16 mouse cellular contexts compared by ENCODE assay signal in genomic region chr15:102369972-102370371, GRCm38 (mm10). TPM values are rescaled to one million over a fixed set of nuclear protein-coding genes. Genes with fewer than 3 reads are reported as not detected.
DNase-seq lines count a peak whose midpoint lies in the region; ATAC-seq and TF ChIP-seq lines count a peak whose summit lies in the region.
"Had no signal": no experiment of that assay in that cellular context is flagged by ENCODE, and none has a peak within 500 bp of the region (broad histone marks: within the 10 kb centered on the region; RNA-seq: fewer than 3 reads in every experiment).

No protein-coding gene starts in this region.

- no peaks in the 10 kb centered on the region for H3K36me3 ChIP-seq in intestine, embryonic 14.5 days (ENCODE audit: control insufficient read depth, insufficient read depth, low read length)
- no peaks in the 10 kb centered on the region for H3K36me3 ChIP-seq in intestine, postnatal 0 days (ENCODE audit: control insufficient read depth, insufficient read depth)
- H3K36me3 ChIP-seq in limb, embryonic 14.5 days (ENCODE audit: control insufficient read depth, insufficient read depth, low read length): no peaks in the 10 kb centered on the region
- H3K36me3 ChIP-seq: neural tube, embryonic 13.5 days had no signal

- H3K4me3 ChIP-seq in intestine, embryonic 14.5 days (ENCODE audit: low read depth, low read length): no peak overlapping the region
- no peak overlapping the region for H3K4me3 ChIP-seq in intestine, postnatal 0 days (ENCODE audit: low read depth, low read length)
- H3K4me3 ChIP-seq in limb, embryonic 14.5 days (replicated peaks; ENCODE audit: low read length): 0 out of 2 replicates have a peak overlapping the region, but pooled peaks have one; percentile 16
- H3K4me3 ChIP-seq: neural tube, embryonic 13.5 days had no signal

- H3K27me3 ChIP-seq in intestine, embryonic 14.5 days (replicated peaks; ENCODE audit: control insufficient read depth, insufficient read depth, low read length): 0 out of 2 replicates have a peak, but pooled peaks cover 3% of the 10 kb centered on the region
- H3K27me3 ChIP-seq in intestine, postnatal 0 days (replicated peaks; ENCODE audit: control insufficient read depth, insufficient read depth, low read length): no peaks in the 10 kb centered on the region; the same call in 1 of the 2 replicates
- no peaks in the 10 kb centered on the region for H3K27me3 ChIP-seq in limb, embryonic 14.5 days (ENCODE audit: control insufficient read depth, insufficient read depth, low read length)

- H3K4me2 ChIP-seq in intestine, embryonic 14.5 days (ENCODE audit: low read length): peak overlapping the region; percentile 35
- H3K4me2 ChIP-seq in intestine, postnatal 0 days (replicated peaks; ENCODE audit: low read depth): no peak overlapping the region
- peak overlapping the region; percentile 40; the same call in 1 of the 2 replicates for H3K4me2 ChIP-seq in limb, embryonic 14.5 days (replicated peaks; ENCODE audit: low read depth, low read length, severe bottlenecking)
- H3K4me2 ChIP-seq: midbrain, embryonic 11.5 days; neural tube, embryonic 13.5 days had no signal

- no peak overlapping the region for H3K9ac ChIP-seq in intestine, embryonic 14.5 days (ENCODE audit: low read length)
- H3K9ac ChIP-seq in intestine, postnatal 0 days (ENCODE audit: low read depth, low read length): no peak overlapping the region
- H3K9ac ChIP-seq in limb, embryonic 14.5 days (ENCODE audit: low read depth, low read length, severe bottlenecking): peak overlapping the region; percentile 48; the same call in 1 of the 2 replicates

- H3K4me1 ChIP-seq in intestine, embryonic 14.5 days (replicated peaks; ENCODE audit: control insufficient read depth, insufficient read depth, low read length): peaks cover 14% of the 10 kb centered on the region
- H3K4me1 ChIP-seq in intestine, postnatal 0 days (replicated peaks; ENCODE audit: control insufficient read depth, insufficient read depth, low read length): no peaks in the 10 kb centered on the region
- peaks cover 21% of the 10 kb centered on the region for H3K4me1 ChIP-seq in limb, embryonic 14.5 days (ENCODE audit: control insufficient read depth, insufficient read depth, low read length)

- peak overlapping the region; percentile 51; the same call in 1 of the 2 replicates for H3K27ac ChIP-seq in intestine, embryonic 14.5 days (ENCODE audit: low read depth)
- H3K27ac ChIP-seq in intestine, postnatal 0 days (ENCODE audit: low read depth, low read length): no peak overlapping the region
- H3K27ac ChIP-seq in limb, embryonic 14.5 days (replicated peaks; ENCODE audit: low read depth, low read length): no peak overlapping the region
- H3K27ac ChIP-seq: neural tube, embryonic 13.5 days had no signal

- ATAC-seq in intestine, embryonic 14.5 days (replicated peaks; ENCODE audit: low FRiP score, low TSS enrichment, low read depth): no peak
- ATAC-seq in intestine, postnatal 0 days: no peak
- ATAC-seq in limb, embryonic 14.5 days (ENCODE audit: low FRiP score, low read depth): no peak

- TF ChIP-seq POLR2A in limb, embryonic 14.5 days (IDR thresholded peaks at IDR 0.05; ENCODE audit: borderline replicate concordance, extremely low read depth, insufficient read depth, insufficient read length): no peak

- 14% methylated on average over 13 of the region's 13 CpGs for WGBS in intestine, embryonic 14.5 days
- WGBS in intestine, postnatal 0 days: 20% methylated on average over 13 of the region's 13 CpGs
- WGBS in limb, embryonic 14.5 days: 11% methylated on average over 13 of the region's 13 CpGs

- peak; percentile 10 for DNase-seq in embryo, embryonic 11 days
- no peak for DNase-seq in embryo, embryonic 9.5 days (ENCODE audit: extremely low spot score)
- DNase-seq in intestine, embryonic 14.5 days (ENCODE audit: low spot score): no peak
- peak; percentile 62 for DNase-seq in MN1 (ENCODE audit: low spot score)
- no peak for DNase-seq in limb, embryonic 14.5 days (ENCODE audit: low spot score)
- no peak for DNase-seq in ovary, postnatal 14 days (ENCODE audit: low spot score)
- no peak for DNase-seq in frontal cortex, postnatal 36 days (ENCODE audit: low spot score in 2 of 2)
- DNase-seq: cerebellum, postnatal 10 days; gastrocnemius, postnatal 36 days; kidney, adult 11 months; layer of hippocampus, adult 9-11 months; right cerebral cortex, postnatal 14 days had no signal

- no peak for TF ChIP-seq CTCF in intestine, postnatal 0 days (IDR thresholded peaks at IDR 0.05; ENCODE audit: low read depth)

- no peaks in the 10 kb centered on the region for H3K9me3 ChIP-seq in intestine, embryonic 14.5 days (ENCODE audit: control insufficient read depth, low read length)
- H3K9me3 ChIP-seq in intestine, postnatal 0 days (ENCODE audit: control insufficient read depth): no peaks in the 10 kb centered on the region
- no peaks in the 10 kb centered on the region for H3K9me3 ChIP-seq in limb, embryonic 14.5 days (ENCODE audit: control insufficient read depth, low read length)
- H3K9me3 ChIP-seq: neural tube, embryonic 13.5 days had no signal

RNA-seq across cellular contexts. Expression of gene Sp7, which starts 3.0 kb away (rescaled TPM):
- 1.2 and 1.3 TPM in 2 replicates for polyA plus RNA-seq in intestine, embryonic 14.5 days (2014; fragmentation: Nextera tagmentation; extraction: Ambion mirVana)
- 0.07 and 0.14 TPM in 2 replicates for polyA plus RNA-seq in intestine, postnatal 0 days (2015; fragmentation: Nextera tagmentation; extraction: Ambion mirVana)
- 22.5 and 32.5 TPM in 2 replicates for polyA plus RNA-seq in limb, embryonic 14.5 days (2012; rRNA removed)
- polyA plus RNA-seq in limb, embryonic 14.5 days (2014; fragmentation: Nextera tagmentation; extraction: Ambion mirVana): 7.9 and 11.7 TPM in 2 replicates
- polyA plus RNA-seq: liver, adult 2 months had no signal

RNA-seq across cellular contexts. Expression of gene Aaas, which starts 19.4 kb away (rescaled TPM):
- 64.1 and 71.2 TPM in 2 replicates for polyA plus RNA-seq in intestine, embryonic 14.5 days (2014; fragmentation: Nextera tagmentation; extraction: Ambion mirVana)
- 15.0 and 16.8 TPM in 2 replicates for polyA plus RNA-seq in intestine, postnatal 0 days (2015; fragmentation: Nextera tagmentation; extraction: Ambion mirVana)
- 65.5 and 86.5 TPM in 2 replicates for polyA plus RNA-seq in limb, embryonic 14.5 days (2012; rRNA removed)
- 54.4 and 59.6 TPM in 2 replicates for polyA plus RNA-seq in limb, embryonic 14.5 days (2014; fragmentation: Nextera tagmentation; extraction: Ambion mirVana)

RNA-seq across cellular contexts. Expression of gene Sp1, which starts 36.0 kb away (rescaled TPM):
- polyA plus RNA-seq in intestine, embryonic 14.5 days (2014; fragmentation: Nextera tagmentation; extraction: Ambion mirVana): 14.4 and 15.8 TPM in 2 replicates
- polyA plus RNA-seq in intestine, postnatal 0 days (2015; fragmentation: Nextera tagmentation; extraction: Ambion mirVana): 5.6 and 5.8 TPM in 2 replicates
- 35.7 and 41.1 TPM in 2 replicates for polyA plus RNA-seq in limb, embryonic 14.5 days (2012; rRNA removed)
- 17.2 and 17.7 TPM in 2 replicates for polyA plus RNA-seq in limb, embryonic 14.5 days (2014; fragmentation: Nextera tagmentation; extraction: Ambion mirVana)

RNA-seq across cellular contexts. Expression of gene Myg1, which starts 38.5 kb away (rescaled TPM):
- 104 and 120 TPM in 2 replicates for polyA plus RNA-seq in intestine, embryonic 14.5 days (2014; fragmentation: Nextera tagmentation; extraction: Ambion mirVana)
- polyA plus RNA-seq in intestine, postnatal 0 days (2015; fragmentation: Nextera tagmentation; extraction: Ambion mirVana): 35.8 and 41.5 TPM in 2 replicates
- 108 and 117 TPM in 2 replicates for polyA plus RNA-seq in limb, embryonic 14.5 days (2012; rRNA removed)
- polyA plus RNA-seq in limb, embryonic 14.5 days (2014; fragmentation: Nextera tagmentation; extraction: Ambion mirVana): 91.1 and 92.1 TPM in 2 replicates

RNA-seq across cellular contexts. Expression of gene Pfdn5, which starts 44.1 kb away (rescaled TPM):
- polyA plus RNA-seq in intestine, embryonic 14.5 days (2014; fragmentation: Nextera tagmentation; extraction: Ambion mirVana): 450 and 456 TPM in 2 replicates
- polyA plus RNA-seq in intestine, postnatal 0 days (2015; fragmentation: Nextera tagmentation; extraction: Ambion mirVana): 339 and 341 TPM in 2 replicates
- polyA plus RNA-seq in limb, embryonic 14.5 days (2012; rRNA removed): 177 and 331 TPM in 2 replicates
- polyA plus RNA-seq in limb, embryonic 14.5 days (2014; fragmentation: Nextera tagmentation; extraction: Ambion mirVana): 527 and 545 TPM in 2 replicates

Comparison
In these comparisons a context has a peak if more than half of its experiments do, and no peak if none do; other contexts are left out.
1. DNase-seq: peak in embryo, embryonic 11 days (single experiment) and MN1 (single experiment); none in embryo, embryonic 9.5 days (single experiment), intestine, embryonic 14.5 days (single experiment), limb, embryonic 14.5 days (single experiment), ovary, postnatal 14 days (single experiment) and frontal cortex, postnatal 36 days (0 of 2).